Mouse (Mus musculus) stomach, postnatal 0 days (tissue): Measurements from ENCODE around the gene Lrp6.

Source experiments
- CTCF ChIP-seq: IDR thresholded peaks from 2 replicates; pipeline ENCODE4 v1.5.1; 2016; ENCODE audit warnings: antibody characterized with exemption, low read depth, mild to moderate bottlenecking, moderate library complexity
- EP300 ChIP-seq: optimal IDR thresholded peaks from 2 replicates; pipeline ENCODE3; 2016; ENCODE audit warnings: antibody characterized with exemption

DNA sequence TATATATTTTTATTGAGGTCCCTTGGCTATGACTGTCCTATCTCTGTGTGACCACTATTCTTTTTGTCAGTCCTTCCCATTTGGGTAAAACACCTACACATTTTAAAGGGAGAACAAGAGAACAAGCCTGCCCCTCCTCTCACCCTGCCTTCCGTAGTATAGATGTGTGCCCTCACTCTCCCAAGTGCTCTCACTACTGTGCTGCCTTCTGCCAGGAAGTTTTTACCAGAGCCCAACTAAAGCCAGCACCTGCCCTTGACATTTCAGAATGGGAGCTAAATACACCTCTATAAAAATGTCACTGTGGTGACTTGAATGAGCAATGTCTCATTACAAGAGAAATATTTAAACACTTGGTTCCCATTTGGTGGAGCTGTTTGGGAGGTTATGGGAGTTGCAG, 108.4 kb downstream of the Lrp6 start:
- TF ChIP-seq CTCF: no peak
- TF ChIP-seq EP300: no peak
